Mouse (Mus musculus) thymus, adult 18-20 months (tissue): Measurements from ENCODE around the gene Umodl1.

Experiments used
- DNase-seq, 2 experiments: peaks; one replicate each; pipeline ENCODE4 v3.0.0; 2022; ENCODE audit warnings: mixed read lengths in 2 of 2

Gene Umodl1

GRCm38 (mm10) chr17:30954340-30954739 lies at the start of gene Umodl1:
Umodl1 (plus strand) TSS chr17:30954640.
- no peak for DNase-seq

GRCm38 (mm10) chr17:30907577-30907976 lies 46.9 kb upstream of the Umodl1 start:
- no peak for DNase-seq

GRCm38 (mm10) chr17:30910866-30911731 lies 43.3 kb upstream of the Umodl1 start:
- DNase-seq, result no peak

GRCm38 (mm10) chr17:30911732-30912088 lies 42.7 kb upstream of the Umodl1 start:
- DNase-seq, result no peak

- DNase-seq, result no peak
Measured at GRCm38 (mm10) chr17:30912536-30912935, 41.9 kb upstream of the Umodl1 start.

- no peak for DNase-seq
Measured at GRCm38 (mm10) chr17:30914264-30914663, 40.2 kb upstream of the Umodl1 start.

GRCm38 (mm10) chr17:30923566-30923965 lies 30.9 kb upstream of the Umodl1 start:
- no peak for DNase-seq

GRCm38 (mm10) chr17:30930827-30931226 lies 23.6 kb upstream of the Umodl1 start:
- no peak for DNase-seq

GRCm38 (mm10) chr17:30932836-30933235 lies 21.6 kb upstream of the Umodl1 start:
- DNase-seq, result no peak

- no peak for DNase-seq
Measured at GRCm38 (mm10) chr17:30935301-30935700, 19.1 kb upstream of the Umodl1 start.

- DNase-seq, result no peak
Measured at GRCm38 (mm10) chr17:30938554-30938953, 15.9 kb upstream of the Umodl1 start.

- no peak for DNase-seq
Measured at GRCm38 (mm10) chr17:30948382-30948781, 6.1 kb upstream of the Umodl1 start.

- DNase-seq, result peak in 1 of 2 experiments; percentile 15
Measured at GRCm38 (mm10) chr17:30950780-30951179, 3.7 kb upstream of the Umodl1 start.

GRCm38 (mm10) chr17:30951600-30951999 lies 2.8 kb upstream of the Umodl1 start:
- no peak for DNase-seq

GRCm38 (mm10) chr17:30961936-30962592 lies 7.6 kb downstream of the Umodl1 start:
- no peak for DNase-seq

- no peak for DNase-seq
Measured at GRCm38 (mm10) chr17:30962880-30963279, 8.4 kb downstream of the Umodl1 start.

GRCm38 (mm10) chr17:30969983-30970382 lies 15.5 kb downstream of the Umodl1 start:
- DNase-seq, result no peak

- no peak for DNase-seq
Measured at GRCm38 (mm10) chr17:30971877-30972276, 17.4 kb downstream of the Umodl1 start.

GRCm38 (mm10) chr17:30973332-30973731 lies 18.9 kb downstream of the Umodl1 start:
- no peak for DNase-seq

GRCm38 (mm10) chr17:30977290-30977689 lies 22.9 kb downstream of the Umodl1 start:
- no peak for DNase-seq

- no peak for DNase-seq
Measured at GRCm38 (mm10) chr17:30978556-30978955, 24.1 kb downstream of the Umodl1 start.

- DNase-seq, result no peak
Measured at GRCm38 (mm10) chr17:30983521-30983920, 29.1 kb downstream of the Umodl1 start.

- no peak for DNase-seq
Measured at GRCm38 (mm10) chr17:30990254-30990653, 35.8 kb downstream of the Umodl1 start.

- no peak for DNase-seq
Measured at GRCm38 (mm10) chr17:30996296-30996695, 41.9 kb downstream of the Umodl1 start.
